Mouse (Mus musculus): ENCODE data around the gene Hyal1.

The Hyal1 gene

DNA sequence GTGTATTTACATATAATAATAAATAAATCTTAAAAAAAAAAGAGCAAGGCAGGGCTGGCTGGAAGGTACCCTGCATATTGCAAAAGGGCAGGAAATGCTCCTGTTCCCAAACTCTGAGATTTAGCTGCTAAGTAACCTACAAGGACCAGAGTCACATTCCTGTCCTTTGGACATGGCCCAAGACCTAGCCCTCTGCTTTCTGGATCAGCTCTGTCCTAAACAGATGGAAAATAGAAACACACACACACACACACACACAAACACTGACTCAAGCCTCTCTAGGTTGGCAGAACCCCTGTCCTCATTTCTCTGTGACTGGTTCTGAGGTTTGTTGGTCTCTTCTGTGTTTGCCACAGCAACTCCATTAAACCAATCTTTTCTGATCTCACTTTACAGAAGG lies 44.2 kb downstream of the Hyal1 start:
- DNase-seq = peak; percentile 69

DNA sequence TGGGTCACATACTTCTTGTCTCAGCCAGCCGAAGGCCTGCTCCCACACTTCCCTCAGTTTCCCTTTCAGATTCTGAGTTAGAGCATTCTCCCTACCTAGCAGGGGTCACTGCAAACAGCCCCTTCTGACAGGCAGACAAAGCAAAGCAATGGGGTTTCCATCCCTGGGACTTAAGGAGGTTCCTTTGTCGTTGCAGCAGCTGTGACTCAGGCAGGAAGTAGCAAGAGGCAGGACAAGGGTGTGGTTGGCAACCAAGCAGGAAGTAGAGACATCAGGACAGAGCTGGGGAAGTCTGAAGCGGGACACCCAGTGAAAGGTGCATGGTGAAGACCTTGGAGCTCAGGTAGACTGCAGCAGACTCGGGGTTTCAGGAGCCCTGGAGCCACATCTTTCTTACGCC lies 47.8 kb downstream of the Hyal1 start:
- DNase-seq = peak; percentile 68

DNA sequence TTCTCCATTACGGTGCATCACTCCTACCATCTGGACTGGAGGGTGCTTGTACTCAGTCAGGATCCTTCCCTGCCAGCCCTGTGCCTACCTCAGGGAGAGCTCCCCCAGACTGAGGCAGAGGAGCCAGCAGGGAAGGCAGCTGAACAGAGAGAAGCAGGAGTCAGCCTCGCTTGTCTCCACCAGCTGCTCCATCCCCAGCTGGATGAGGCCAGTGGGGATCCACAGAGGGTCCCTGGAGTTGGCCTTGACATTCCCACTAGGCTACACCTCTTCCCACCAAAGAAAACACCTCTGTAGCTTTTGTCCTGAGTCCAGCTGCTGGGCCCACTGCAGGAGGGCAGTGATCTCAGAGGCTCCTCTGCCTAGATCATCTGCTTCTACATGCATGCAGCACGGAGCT lies 48.2 kb downstream of the Hyal1 start:
- no peak for DNase-seq

DNA sequence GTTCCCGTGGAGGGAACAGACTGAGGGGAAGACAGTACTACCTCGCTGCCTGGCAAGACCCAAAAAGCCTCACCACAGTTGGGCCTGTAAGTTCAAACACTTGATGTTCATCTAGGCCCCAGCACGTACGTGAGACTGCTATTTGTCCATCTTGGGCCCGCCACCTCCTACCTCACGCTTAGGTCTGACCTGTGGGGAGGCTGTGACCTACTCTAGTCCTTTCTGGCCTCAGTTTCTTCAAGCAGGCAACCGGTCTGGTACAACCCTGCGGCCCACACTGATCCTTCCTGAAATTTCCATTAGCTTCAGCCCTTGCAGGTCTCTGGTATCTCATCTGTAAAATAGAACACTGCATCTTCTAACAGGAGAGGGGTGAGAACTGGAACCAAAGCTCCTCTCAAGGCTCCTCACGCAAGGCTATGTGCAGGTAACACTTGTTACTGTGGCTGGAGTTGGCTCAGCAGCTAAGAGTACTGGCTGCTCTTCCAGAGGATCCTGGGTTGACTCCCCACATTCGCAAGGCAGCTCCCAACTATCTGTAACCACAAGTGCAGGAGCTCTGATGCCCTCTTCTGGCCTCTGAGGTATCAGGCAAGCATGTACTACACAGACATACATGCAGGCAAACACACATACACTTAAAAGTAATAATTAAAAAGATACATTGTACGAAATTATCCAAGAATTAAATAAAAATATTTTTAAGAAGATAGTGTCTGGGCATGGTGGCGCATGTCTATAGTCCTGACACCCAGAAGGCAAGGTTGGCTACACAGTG lies 48.8 kb downstream of the Hyal1 start:
- DNase-seq = no peak

DNA sequence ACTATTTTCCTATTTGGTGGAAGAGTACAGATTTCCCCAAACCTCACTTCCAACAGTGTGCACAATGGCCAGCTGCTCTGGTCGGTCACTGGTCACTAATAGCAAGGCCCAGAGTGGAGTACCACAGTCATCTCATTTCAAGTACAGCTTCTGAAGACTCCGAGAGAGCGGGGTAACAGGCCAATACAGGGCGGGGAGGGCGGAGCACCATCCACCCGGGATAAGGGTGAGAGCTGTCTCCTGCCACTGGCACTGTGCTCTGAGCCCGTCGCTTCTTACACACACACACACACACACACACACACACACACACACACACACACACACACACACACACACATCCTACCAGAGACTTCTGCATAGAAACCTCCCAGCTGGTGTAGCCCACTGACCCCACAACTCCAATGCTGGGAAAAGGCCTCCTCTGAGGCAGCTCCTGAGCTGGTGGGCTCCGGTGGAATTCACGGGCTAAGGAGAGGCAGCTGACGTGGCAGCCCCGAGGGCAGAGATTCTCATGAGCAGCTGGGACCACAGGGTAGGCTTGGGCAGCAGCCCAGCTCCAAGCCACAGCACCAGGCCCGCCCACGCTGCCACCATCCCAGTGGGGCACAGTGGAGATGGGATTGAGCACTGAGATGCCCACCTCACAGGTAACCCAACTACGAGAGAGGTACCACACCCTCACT lies 49.6 kb downstream of the Hyal1 start:
- peak; percentile 44 for DNase-seq

DNA sequence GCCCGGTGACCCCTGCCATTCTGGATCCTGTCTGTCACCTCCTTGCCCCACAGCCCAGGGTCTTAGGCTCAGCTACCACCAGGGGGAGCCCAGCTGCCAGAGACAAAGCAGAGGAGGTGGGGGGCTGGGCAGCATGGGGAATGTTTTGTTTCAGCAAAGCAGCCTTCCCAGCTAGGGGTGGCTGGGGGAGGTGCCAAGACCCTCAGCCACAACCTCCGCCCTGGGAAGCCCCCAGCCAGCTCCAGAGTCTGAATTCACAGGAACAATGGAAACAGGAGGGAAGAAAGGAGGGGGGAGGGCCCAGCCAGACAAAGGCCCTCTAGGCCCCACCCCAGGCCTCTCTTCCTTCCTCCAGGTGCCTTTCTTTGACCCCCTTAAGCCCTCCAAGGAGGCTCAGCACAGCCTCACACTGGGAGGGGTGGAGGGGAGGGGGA lies 50.1 kb downstream of the Hyal1 start:
- DNase-seq = peak; percentile 96

DNA sequence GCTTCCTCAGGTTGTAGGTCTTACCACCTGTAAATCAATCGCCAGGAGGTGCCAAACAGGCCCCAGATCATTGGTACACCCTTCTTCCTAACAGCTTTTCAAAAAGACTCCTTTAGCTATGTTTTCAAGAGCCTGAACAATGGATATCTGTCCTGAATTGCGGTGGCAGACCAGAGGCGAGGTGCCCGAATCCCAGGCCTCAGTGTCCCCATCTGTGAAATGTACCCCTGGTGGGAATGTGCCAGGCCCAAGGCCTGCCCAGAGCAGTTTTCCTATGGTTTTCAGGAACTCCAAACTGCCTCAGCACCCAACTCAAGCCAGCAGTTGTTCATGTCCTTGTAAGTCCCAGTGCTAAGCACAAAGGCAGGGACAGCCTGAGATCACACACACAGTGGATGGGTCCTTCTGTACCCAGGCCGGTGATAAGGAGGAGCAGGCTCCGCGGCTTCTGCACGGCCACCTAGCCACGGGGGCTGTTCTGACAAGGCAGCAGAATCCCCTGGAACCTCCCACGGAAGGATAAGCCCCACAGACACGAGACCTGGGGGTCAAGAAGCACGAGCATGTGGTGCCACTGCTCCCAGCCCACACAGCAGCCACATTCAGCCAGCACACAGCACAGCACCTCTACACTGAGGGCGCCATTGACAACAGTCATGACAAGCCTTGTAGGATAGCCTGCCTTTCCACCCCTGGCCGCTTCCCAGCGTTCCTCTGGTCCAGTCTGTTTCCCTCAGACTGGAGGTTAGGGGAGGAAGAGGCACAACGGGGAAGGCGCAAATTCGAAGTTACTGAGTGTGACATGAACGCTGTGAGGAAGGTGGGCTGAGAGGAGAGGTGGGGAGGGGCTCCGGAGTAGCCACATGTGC lies 50.9 kb downstream of the Hyal1 start:
- DNase-seq = no peak

DNA sequence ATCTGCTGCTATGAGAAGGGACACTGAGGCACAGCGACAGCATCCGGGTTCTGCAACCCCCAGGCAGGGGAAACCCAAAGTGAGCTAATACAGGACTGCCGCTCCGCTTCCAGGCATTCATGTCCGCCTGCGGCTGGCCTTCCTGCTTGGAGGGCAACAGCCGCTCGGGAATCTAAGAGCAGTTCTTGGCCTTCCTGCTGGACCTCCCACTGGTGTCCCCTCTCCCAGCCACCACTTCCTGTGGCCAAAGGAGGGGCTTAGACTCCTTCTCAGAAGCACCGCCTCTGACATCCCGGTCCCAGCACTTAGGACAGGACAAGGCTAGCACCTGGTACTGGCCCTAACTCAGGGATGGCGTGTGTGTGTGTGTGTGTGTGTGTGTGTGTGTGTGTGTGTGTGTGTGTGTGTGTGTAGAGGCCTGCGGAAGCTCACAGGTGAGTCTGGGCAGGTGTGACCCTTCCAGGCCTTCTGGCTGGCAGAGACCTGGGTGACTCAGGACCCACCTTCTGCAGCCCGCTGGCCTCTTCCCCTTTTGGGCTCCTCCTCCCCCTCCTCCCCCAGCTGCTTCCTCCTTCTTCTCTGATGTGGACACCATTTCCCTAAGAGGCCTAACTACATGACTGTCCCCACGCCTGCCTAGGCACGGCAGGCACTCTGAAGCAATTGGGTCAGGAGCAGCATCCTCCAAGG lies 52.1 kb downstream of the Hyal1 start:
- DNase-seq = peak; percentile 83

DNA sequence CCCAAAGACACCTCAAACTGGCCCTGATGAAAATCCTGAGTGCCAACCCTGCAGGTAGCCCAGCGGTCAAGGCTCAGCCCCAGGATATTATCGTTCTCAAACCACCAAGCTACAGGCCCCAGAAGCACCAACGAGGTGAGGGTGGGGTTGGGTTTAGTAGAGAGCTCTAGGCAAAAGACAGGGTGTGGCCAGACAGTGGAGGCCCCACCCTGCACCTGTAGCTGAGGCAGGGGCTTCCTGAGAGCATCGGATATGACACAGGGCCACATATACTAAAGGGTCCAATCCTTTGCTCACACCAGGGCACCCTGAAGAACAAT lies 52.6 kb downstream of the Hyal1 start:
- DNase-seq = no peak

DNA sequence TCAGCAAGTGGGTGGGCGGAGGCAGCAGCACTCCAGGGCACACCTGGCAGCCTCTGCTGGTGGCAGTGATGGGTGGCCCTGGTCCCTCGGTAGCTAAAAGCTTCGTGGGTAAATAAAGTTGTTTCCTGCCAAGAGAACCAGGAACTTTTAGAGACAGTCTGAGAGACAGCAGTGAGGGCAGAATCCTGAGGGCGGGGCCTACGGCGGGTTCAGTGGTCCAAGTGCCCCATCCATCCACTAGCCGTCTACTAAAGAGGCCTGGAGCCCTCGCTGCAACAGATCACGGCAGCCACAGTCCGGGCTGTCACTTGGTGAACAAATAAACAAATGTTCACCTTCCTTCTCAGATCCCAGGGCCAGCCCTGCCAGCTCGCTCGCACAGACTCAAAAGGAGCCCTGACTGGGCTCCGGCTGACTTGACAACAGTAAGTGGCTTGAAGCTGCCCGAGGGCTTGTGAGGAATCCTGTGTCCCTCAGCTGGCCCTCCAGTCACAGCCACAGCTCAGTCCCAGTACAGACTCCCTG lies 53.2 kb downstream of the Hyal1 start:
- peak; percentile 52 for DNase-seq

DNA sequence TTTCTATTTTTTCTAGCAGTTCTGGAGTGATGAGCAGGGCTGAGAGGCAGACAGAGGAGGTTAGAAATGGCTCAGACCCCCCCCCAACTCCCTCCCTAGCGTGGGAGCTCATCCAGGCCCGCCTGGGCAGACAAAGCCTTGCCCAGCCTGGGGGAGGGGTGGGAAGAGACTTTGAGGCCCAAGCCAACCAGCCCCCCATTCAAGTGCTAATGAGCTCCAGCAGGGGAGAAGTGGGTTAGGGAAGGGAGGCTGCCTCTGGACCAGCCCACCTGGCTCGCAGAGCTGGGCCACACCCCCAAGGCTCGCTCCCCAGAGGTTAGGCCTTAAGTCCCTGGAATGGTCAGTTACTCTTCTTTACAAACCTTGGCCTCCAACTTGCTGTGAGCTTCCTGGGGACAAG lies 53.8 kb downstream of the Hyal1 start:
- DNase-seq = peak; percentile 44

Data from lung, postnatal 10 days (tissue).